Mouse (Mus musculus): ENCODE measurements around the gene Prtg. TPM values are rescaled to one million over a fixed set of nuclear protein-coding genes. Genes with fewer than 3 reads are reported as not detected.
A peak's percentile ranks its signal among the peaks of the same experiment; 100 is the strongest.

Gene Prtg
- polyA plus RNA-seq, 1 experiment from 2014 or later, result 0.06 TPM

DNA sequence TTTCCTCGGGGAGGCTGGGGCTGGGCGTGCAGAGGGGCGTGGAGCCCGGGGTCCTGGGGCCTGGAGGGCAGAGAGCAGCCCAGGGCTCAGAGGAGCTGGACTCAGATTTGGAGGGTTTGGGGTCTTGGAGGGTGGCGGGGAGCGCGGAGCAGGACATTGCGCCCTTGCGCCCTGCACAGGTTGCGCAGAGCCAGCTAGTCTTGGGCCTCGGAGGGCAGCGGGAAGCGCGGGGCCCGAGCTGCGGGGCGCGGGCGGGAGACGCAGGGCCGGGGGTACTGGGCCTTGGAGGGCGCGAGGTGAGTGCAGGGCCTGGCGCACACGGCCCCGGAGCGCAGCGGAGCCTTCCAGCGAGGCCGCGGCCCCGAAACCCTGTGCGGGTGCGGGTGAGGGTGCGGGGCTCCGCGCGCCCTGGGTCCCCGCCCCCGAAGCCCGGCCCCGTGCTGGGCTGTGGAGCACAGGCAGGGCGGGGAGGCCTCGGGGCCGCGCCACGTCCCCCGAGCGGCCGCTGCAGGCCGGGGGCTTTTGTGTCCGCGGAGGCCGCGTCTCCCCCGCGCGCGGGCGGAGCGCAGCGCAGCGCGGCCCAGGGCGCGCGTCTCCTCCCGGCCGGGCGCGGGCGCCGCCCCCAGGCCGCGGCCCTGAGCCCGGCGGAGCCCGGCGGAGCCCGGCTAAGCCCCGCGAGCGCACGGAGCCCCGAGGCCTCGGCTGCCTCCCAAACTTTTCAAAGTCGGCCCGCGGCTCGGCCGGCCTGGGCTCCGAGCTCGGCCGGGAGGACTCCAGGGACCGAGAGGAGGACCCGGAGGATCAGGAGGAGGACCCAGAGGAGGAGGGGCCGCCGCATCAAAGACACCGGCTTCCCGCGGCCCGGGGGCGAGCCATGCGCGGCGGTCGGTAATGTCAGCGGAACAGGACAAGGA lies 118.6 kb downstream of the Prtg start, which contains the start of gene Pygo1:
Gene Pygo1, plus strand, starts transcription at position 625 of the 914 bp plus-strand sequence.
- peak; percentile 34 for DNase-seq (ENCODE audit: low spot score)
- H3K27ac ChIP-seq (replicated peaks), result peak within 1 kb of the TSS; percentile 86
- H3K4me1 ChIP-seq (replicated peaks; ENCODE audit: control insufficient read depth, insufficient read depth), result no peaks in the 10 kb centered on the region
- ATAC-seq (ENCODE audit: low FRiP score, low TSS enrichment), result peak; percentile 77
- H3K27me3 ChIP-seq (ENCODE audit: control insufficient read depth, insufficient read depth, low read length), result no peaks in the 10 kb centered on the region
- H3K9ac ChIP-seq (ENCODE audit: low read length), result peak within 1 kb of the TSS; percentile 84
- H3K4me3 ChIP-seq (ENCODE audit: low read depth, low read length), result peak within 1 kb of the TSS; percentile 68
- no peaks in the 10 kb centered on the region for H3K9me3 ChIP-seq (ENCODE audit: control insufficient read depth, low read length)
- H3K36me3 ChIP-seq (ENCODE audit: control insufficient read depth, insufficient read depth, low read length), result no peaks in the 10 kb centered on the region
- TF ChIP-seq CTCF (IDR thresholded peaks at IDR 0.05; ENCODE audit: low read depth), result no peak
- peak within 1 kb of the TSS; percentile 85 for H3K4me2 ChIP-seq (replicated peaks; ENCODE audit: low read depth)
- under 1% methylated on average over 88 of the region's 108 CpGs for WGBS

DNA sequence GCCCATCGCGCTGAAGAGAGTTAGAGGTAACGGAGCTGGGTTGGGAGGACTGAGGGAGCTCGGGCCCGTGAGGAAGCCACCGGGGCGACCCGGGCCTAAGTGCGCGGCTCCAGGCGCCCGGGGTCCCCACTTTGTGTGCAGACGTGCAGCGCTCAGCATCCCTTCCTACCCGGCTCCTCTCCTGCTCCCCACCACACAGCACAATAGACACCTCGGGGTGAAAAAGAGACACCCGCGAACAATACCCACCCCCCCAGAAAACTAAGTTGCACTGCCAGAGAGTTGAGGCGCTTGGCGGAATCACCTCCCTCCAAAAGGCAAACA lies 119.2 kb downstream of the Prtg start:
- H3K4me3 ChIP-seq (ENCODE audit: low read depth, low read length), result peak overlapping the region; percentile 68
- H3K4me1 ChIP-seq (replicated peaks; ENCODE audit: control insufficient read depth, insufficient read depth), result no peaks in the 10 kb centered on the region
- 1% methylated on average over 20 of the region's 20 CpGs for WGBS
- peak overlapping the region; percentile 84 for H3K9ac ChIP-seq (ENCODE audit: low read length)
- no peak for DNase-seq (ENCODE audit: low spot score)
- peak overlapping the region; percentile 85 for H3K4me2 ChIP-seq (replicated peaks; ENCODE audit: low read depth)
- H3K27ac ChIP-seq (replicated peaks), result peak overlapping the region; percentile 86
- no peaks in the 10 kb centered on the region for H3K9me3 ChIP-seq (ENCODE audit: control insufficient read depth, low read length)
- no peak for TF ChIP-seq EP300 (optimal IDR thresholded peaks at IDR 0.05)
- TF ChIP-seq CTCF (IDR thresholded peaks at IDR 0.05; ENCODE audit: low read depth), result no peak
- no peak for ATAC-seq (ENCODE audit: low FRiP score, low TSS enrichment)
- H3K36me3 ChIP-seq (ENCODE audit: control insufficient read depth, insufficient read depth, low read length), result no peaks in the 10 kb centered on the region
- H3K27me3 ChIP-seq (ENCODE audit: control insufficient read depth, insufficient read depth, low read length), result no peaks in the 10 kb centered on the region

GRCm38 (mm10) chr9:72931166-72931790 lies 124.6 kb downstream of the Prtg start:
- Histone ChIP-seq H3K4me3 (ENCODE audit: low read depth, low read length) (no peak overlapping the region), H3K9ac (ENCODE audit: low read length) (no peak overlapping the region), H3K36me3 (ENCODE audit: control insufficient read depth, insufficient read depth, low read length) (no peaks in the 10 kb centered on the region), H3K4me1 (replicated peaks; ENCODE audit: control insufficient read depth, insufficient read depth) (no peaks in the 10 kb centered on the region), H3K9me3 (ENCODE audit: control insufficient read depth, low read length) (no peaks in the 10 kb centered on the region), H3K27ac (replicated peaks) (no peak overlapping the region), H3K4me2 (replicated peaks; ENCODE audit: low read depth) (no peak overlapping the region), H3K27me3 (ENCODE audit: control insufficient read depth, insufficient read depth, low read length) (no peaks in the 10 kb centered on the region)
- DNase-seq (ENCODE audit: low spot score), result no peak
- ATAC-seq (ENCODE audit: low FRiP score, low TSS enrichment), result no peak
- 75% methylated on average over 13 of the region's 13 CpGs for WGBS
- no peak for TF ChIP-seq EP300 (optimal IDR thresholded peaks at IDR 0.05)
- no peak for TF ChIP-seq CTCF (IDR thresholded peaks at IDR 0.05; ENCODE audit: low read depth)

- Histone ChIP-seq H3K36me3 (ENCODE audit: control insufficient read depth, insufficient read depth, low read length) (no peaks in the 10 kb centered on the region), H3K9me3 (ENCODE audit: control insufficient read depth, low read length) (no peaks in the 10 kb centered on the region), H3K4me3 (ENCODE audit: low read depth, low read length) (no peak overlapping the region), H3K4me2 (replicated peaks; ENCODE audit: low read depth) (no peak overlapping the region), H3K9ac (ENCODE audit: low read length) (no peak overlapping the region), H3K27me3 (ENCODE audit: control insufficient read depth, insufficient read depth, low read length) (no peaks in the 10 kb centered on the region), H3K4me1 (replicated peaks; ENCODE audit: control insufficient read depth, insufficient read depth) (no peaks in the 10 kb centered on the region), H3K27ac (replicated peaks) (no peak overlapping the region)
- 84% methylated on average over 4 of the region's 4 CpGs for WGBS
- ATAC-seq (ENCODE audit: low FRiP score, low TSS enrichment), result no peak
- DNase-seq (ENCODE audit: low spot score), result no peak
- TF ChIP-seq CTCF (IDR thresholded peaks at IDR 0.05; ENCODE audit: low read depth) (peak; percentile 29), EP300 (optimal IDR thresholded peaks at IDR 0.05) (no peak)
Observed at GRCm38 (mm10) chr9:72935309-72935708, 128.6 kb downstream of the Prtg start.

GRCm38 (mm10) chr9:72936301-72936700 lies 129.6 kb downstream of the Prtg start:
- ATAC-seq (ENCODE audit: low FRiP score, low TSS enrichment), result no peak
- H3K4me3 ChIP-seq (ENCODE audit: low read depth, low read length), result no peak overlapping the region
- DNase-seq (ENCODE audit: low spot score), result no peak
- no peaks in the 10 kb centered on the region for H3K4me1 ChIP-seq (replicated peaks; ENCODE audit: control insufficient read depth, insufficient read depth)
- TF ChIP-seq CTCF (IDR thresholded peaks at IDR 0.05; ENCODE audit: low read depth) (no peak), EP300 (optimal IDR thresholded peaks at IDR 0.05) (no peak)
- WGBS, result 76% methylated on average over 2 of the region's 2 CpGs
- no peak overlapping the region for H3K9ac ChIP-seq (ENCODE audit: low read length)
- no peaks in the 10 kb centered on the region for H3K27me3 ChIP-seq (ENCODE audit: control insufficient read depth, insufficient read depth, low read length)
- H3K27ac ChIP-seq (replicated peaks), result no peak overlapping the region
- no peak overlapping the region for H3K4me2 ChIP-seq (replicated peaks; ENCODE audit: low read depth)
- no peaks in the 10 kb centered on the region for H3K36me3 ChIP-seq (ENCODE audit: control insufficient read depth, insufficient read depth, low read length)
- H3K9me3 ChIP-seq (ENCODE audit: control insufficient read depth, low read length), result no peaks in the 10 kb centered on the region

DNA sequence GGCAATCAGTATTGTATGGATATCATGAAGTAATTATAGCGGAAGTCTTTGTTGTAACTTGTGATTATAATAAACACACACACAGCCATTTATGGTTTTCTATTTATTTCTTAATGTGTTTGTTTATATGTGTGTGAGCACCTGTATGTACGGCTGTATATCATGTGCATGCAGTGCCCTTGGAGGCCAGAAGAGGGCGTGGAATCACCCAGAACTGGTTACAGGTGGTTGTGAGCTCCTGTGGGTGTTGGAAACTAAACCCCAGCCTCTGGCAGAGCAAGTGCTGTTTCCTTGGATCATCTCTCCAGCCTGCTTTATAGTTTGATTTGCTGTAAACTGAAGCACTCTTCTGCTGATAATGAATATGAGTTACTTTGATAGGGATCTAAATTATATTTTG lies 136.8 kb downstream of the Prtg start:
- 61% methylated on average over 3 of the region's 3 CpGs for WGBS
- ATAC-seq (ENCODE audit: low FRiP score, low TSS enrichment), result no peak

More for the DNA sequence above, 136.8 kb downstream of the Prtg start:
- Histone ChIP-seq H3K4me3 (ENCODE audit: low read depth, low read length) (no peak overlapping the region), H3K9me3 (ENCODE audit: control insufficient read depth, low read length) (no peaks in the 10 kb centered on the region), H3K9ac (ENCODE audit: low read length) (no peak overlapping the region), H3K4me1 (replicated peaks; ENCODE audit: control insufficient read depth, insufficient read depth) (no peaks in the 10 kb centered on the region), H3K27ac (replicated peaks) (no peak overlapping the region), H3K27me3 (ENCODE audit: control insufficient read depth, insufficient read depth, low read length) (no peaks in the 10 kb centered on the region), H3K4me2 (replicated peaks; ENCODE audit: low read depth) (no peak overlapping the region), H3K36me3 (ENCODE audit: control insufficient read depth, insufficient read depth, low read length) (0 out of 2 replicates have a peak, but pooled peaks cover 4% of the 10 kb centered on the region)
- TF ChIP-seq EP300 (optimal IDR thresholded peaks at IDR 0.05), result no peak
- peak; percentile 48 for TF ChIP-seq CTCF (IDR thresholded peaks at IDR 0.05; ENCODE audit: low read depth)
- DNase-seq (ENCODE audit: low spot score), result no peak

Measured in stomach, postnatal 0 days (tissue).